In genomic region chr13:23683755-23684281, GRCm38 (mm10) we compare ENCODE assay signal across 8 mouse cellular contexts. TPM values are rescaled to one million over a fixed set of nuclear protein-coding genes. Genes with fewer than 3 reads are reported as not detected.
DNase-seq lines count a peak whose midpoint lies in the region; ATAC-seq and TF ChIP-seq lines count a peak whose summit lies in the region.

Gene Hist1h2ac, minus strand, starts transcription at chr13:23683948.
Gene Hist1h2bc, plus strand, starts transcription at chr13:23684199.

- peak; percentile 100 for DNase-seq in 416B (ENCODE audit: low read depth)
- DNase-seq in adrenal gland, postnatal 4 days (ENCODE audit: low spot score in 2 of 2), result peak in 1 of 2 experiments; percentile 59
- peak; percentile 99 for DNase-seq in heart, adult 8-10 months (ENCODE audit: low spot score)
- DNase-seq in kidney, adult 9 months, result peak; percentile 97
- DNase-seq in limb, embryonic 14.5 days (ENCODE audit: low spot score), result peak; percentile 100
- peak; percentile 99 for DNase-seq in midbrain, postnatal 0 days (ENCODE audit: low spot score)
- peak; percentile 75 to 76 for DNase-seq in spleen, postnatal 14 days (ENCODE audit: low spot score in 2 of 2)

- H3K27me3 ChIP-seq in embryonic facial prominence, embryonic 15.5 days, result no peaks in the 10 kb centered on the region
- no peaks in the 10 kb centered on the region for H3K27me3 ChIP-seq in limb, embryonic 14.5 days (ENCODE audit: control insufficient read depth, insufficient read depth, low read length)
- no peaks in the 10 kb centered on the region for H3K27me3 ChIP-seq in midbrain, postnatal 0 days (ENCODE audit: insufficient read depth, low read length)

- H3K9ac ChIP-seq in embryonic facial prominence, embryonic 15.5 days, result peak within 1 kb of the TSS; percentile 62
- peak within 1 kb of the TSS; percentile 57 for H3K9ac ChIP-seq in limb, embryonic 14.5 days (ENCODE audit: low read depth, low read length, severe bottlenecking)
- H3K9ac ChIP-seq in midbrain, postnatal 0 days (replicated peaks; ENCODE audit: low read length, poor library complexity, severe bottlenecking), result peak within 1 kb of the TSS; percentile 51; the same call in 1 of the 2 replicates

- TF ChIP-seq CTCF in midbrain, postnatal 0 days (IDR thresholded peaks at IDR 0.05), result no peak

- under 1% methylated on average over 29 of the region's 32 CpGs for WGBS in embryonic facial prominence, embryonic 15.5 days
- WGBS in limb, embryonic 14.5 days, result under 1% methylated on average over 21 of the region's 32 CpGs
- under 1% methylated on average over 26 of the region's 32 CpGs for WGBS in midbrain, postnatal 0 days

- H3K36me3 ChIP-seq in embryonic facial prominence, embryonic 15.5 days, result no peaks in the 10 kb centered on the region
- H3K36me3 ChIP-seq in limb, embryonic 14.5 days (ENCODE audit: control insufficient read depth, insufficient read depth, low read length), result no peaks in the 10 kb centered on the region
- H3K36me3 ChIP-seq in midbrain, postnatal 0 days (ENCODE audit: insufficient read depth, low read length), result no peaks in the 10 kb centered on the region

- H3K4me2 ChIP-seq in embryonic facial prominence, embryonic 15.5 days (replicated peaks), result peak within 1 kb of the TSS; percentile 72
- peak within 1 kb of the TSS; percentile 52 for H3K4me2 ChIP-seq in limb, embryonic 14.5 days (replicated peaks; ENCODE audit: low read depth, low read length, severe bottlenecking)
- peak within 1 kb of the TSS; percentile 70 for H3K4me2 ChIP-seq in midbrain, postnatal 0 days (ENCODE audit: low read depth, low read length, poor library complexity, severe bottlenecking)

- no peaks in the 10 kb centered on the region for H3K9me3 ChIP-seq in embryonic facial prominence, embryonic 15.5 days (replicated peaks)
- no peaks in the 10 kb centered on the region for H3K9me3 ChIP-seq in limb, embryonic 14.5 days (ENCODE audit: control insufficient read depth, low read length)
- H3K9me3 ChIP-seq in midbrain, postnatal 0 days (ENCODE audit: low read length), result no peaks in the 10 kb centered on the region

- ATAC-seq in embryonic facial prominence, embryonic 15.5 days (ENCODE audit: insufficient number of reproducible peaks, low FRiP score, low TSS enrichment, low read depth), result peak; percentile 99
- ATAC-seq in limb, embryonic 14.5 days (ENCODE audit: low FRiP score, low read depth), result peak; percentile 96
- peak; percentile 98 for ATAC-seq in midbrain, postnatal 0 days (ENCODE audit: low FRiP score)

- H3K4me1 ChIP-seq in embryonic facial prominence, embryonic 15.5 days, result peaks cover 12% of the 10 kb centered on the region
- H3K4me1 ChIP-seq in limb, embryonic 14.5 days (ENCODE audit: control insufficient read depth, insufficient read depth, low read length), result peaks cover 18% of the 10 kb centered on the region
- peaks cover 10% of the 10 kb centered on the region; the same call in 1 of the 2 replicates for H3K4me1 ChIP-seq in midbrain, postnatal 0 days (ENCODE audit: insufficient read depth, low read length)

- H3K27ac ChIP-seq in embryonic facial prominence, embryonic 15.5 days (replicated peaks), result peak within 1 kb of the TSS; percentile 96
- H3K27ac ChIP-seq in limb, embryonic 14.5 days (replicated peaks; ENCODE audit: low read depth, low read length), result peak within 1 kb of the TSS; percentile 97
- peak within 1 kb of the TSS; percentile 85 for H3K27ac ChIP-seq in midbrain, postnatal 0 days (ENCODE audit: low read depth, low read length)

- H3K4me3 ChIP-seq in embryonic facial prominence, embryonic 15.5 days (replicated peaks), result peak within 1 kb of the TSS; percentile 51
- peak within 1 kb of the TSS; percentile 45 for H3K4me3 ChIP-seq in limb, embryonic 14.5 days (replicated peaks; ENCODE audit: low read length)
- H3K4me3 ChIP-seq in midbrain, postnatal 0 days (ENCODE audit: low read depth, low read length), result peak within 1 kb of the TSS; percentile 45

- TF ChIP-seq POLR2A in limb, embryonic 14.5 days (IDR thresholded peaks at IDR 0.05; ENCODE audit: borderline replicate concordance, extremely low read depth, insufficient read depth, insufficient read length), result 0 out of 2 replicates have a peak, but pooled peaks have one; percentile 42

RNA-seq across cellular contexts. Expression of gene Hist1h2ac, which starts in this region (rescaled TPM):
- total RNA-seq in adrenal gland, postnatal 4 days (2021), result 10 to 100 TPM; 13.0 to 15.5 TPM
- polyA plus RNA-seq in embryonic facial prominence, embryonic 15.5 days (2015; fragmentation: Nextera tagmentation; extraction: Ambion mirVana), result 1.1 and 1.3 TPM in 2 replicates
- total RNA-seq in heart, adult 8-10 months (2022), result 1 to 10 TPM; 1.1 to 1.6 (median 1.3) TPM
- 1.6 and 2.7 TPM in 2 replicates for polyA plus RNA-seq in limb, embryonic 14.5 days (2012; rRNA removed)
- 0.65 and 0.78 TPM in 2 replicates for polyA plus RNA-seq in limb, embryonic 14.5 days (2014; fragmentation: Nextera tagmentation; extraction: Ambion mirVana)
- total RNA-seq in midbrain, postnatal 0 days (2014; rRNA removed), result 16.6 and 45.8 TPM in 2 replicates
- polyA plus RNA-seq in midbrain, postnatal 0 days (2015; fragmentation: Nextera tagmentation; extraction: Ambion mirVana), result 0.21 and 0.28 TPM in 2 replicates

RNA-seq across cellular contexts. Expression of gene Hist1h2bc, which starts in this region (rescaled TPM):
- 10 to 100 TPM; 92.5 to 95.2 TPM for total RNA-seq in adrenal gland, postnatal 4 days (2021)
- 63.3 and 66.8 TPM in 2 replicates for polyA plus RNA-seq in embryonic facial prominence, embryonic 15.5 days (2015; fragmentation: Nextera tagmentation; extraction: Ambion mirVana)
- 10 to 100 TPM; 74.6 to 82.2 (median 76.6) TPM for total RNA-seq in heart, adult 8-10 months (2022)
- 48.2 and 49.5 TPM in 2 replicates for polyA plus RNA-seq in limb, embryonic 14.5 days (2012; rRNA removed)
- 34.9 and 44.4 TPM in 2 replicates for polyA plus RNA-seq in limb, embryonic 14.5 days (2014; fragmentation: Nextera tagmentation; extraction: Ambion mirVana)
- total RNA-seq in midbrain, postnatal 0 days (2014; rRNA removed), result 66.3 and 125 TPM in 2 replicates
- 23.7 and 28.6 TPM in 2 replicates for polyA plus RNA-seq in midbrain, postnatal 0 days (2015; fragmentation: Nextera tagmentation; extraction: Ambion mirVana)
